Mouse (Mus musculus): ENCODE data around the gene Mymk. TPM values are rescaled to one million over a fixed set of nuclear protein-coding genes. Genes with fewer than 3 reads are reported as not detected.

The Mymk gene
- polyA plus RNA-seq, 2 experiments: not detected

- Histone ChIP-seq H3K4me2 (ENCODE audit: low read depth) (no peak overlapping the region), H3K9ac (replicated peaks) (no peak overlapping the region), H3K36me3 (replicated peaks; ENCODE audit: control insufficient read depth, insufficient read depth, low read depth) (no peaks in the 10 kb centered on the region), H3K27ac (no peak overlapping the region), H3K9me3 (ENCODE audit: control insufficient read depth, low read length) (no peaks in the 10 kb centered on the region), H3K4me1 (replicated peaks; ENCODE audit: control insufficient read depth in 2 of 2, insufficient read depth in 2 of 2, low read length in 1 of 2) (no peaks in the 10 kb centered on the region), H3K4me3 (ENCODE audit: insufficient read depth in 1 of 2, low read depth in 2 of 2, low read length in 2 of 2) (no peak overlapping the region), H3K27me3 (ENCODE audit: control insufficient read depth, insufficient read depth, low read length) (peaks cover 4% of the 10 kb centered on the region)
- WGBS (ENCODE audit: insufficient replicate concordance): 47% methylated on average over 10 of the region's 10 CpGs
- DNase-seq (ENCODE audit: low read depth in 3 of 3, low spot score in 3 of 3) (no peak), ATAC-seq (ENCODE audit: insufficient read depth) (no peak)
- TF ChIP-seq CTCF (IDR thresholded peaks at IDR 0.05; ENCODE audit: low read depth) (0 out of 2 replicates have a peak, but pooled peaks have one; percentile 22), EP300 (IDR thresholded peaks at IDR 0.05; ENCODE audit: low read depth) (no peak)
These were observed 5.8 kb upstream of the Mymk start for GRCm38 (mm10) chr2:27077655-27078244.

- 47% methylated on average over 3 of the region's 3 CpGs for WGBS (ENCODE audit: insufficient replicate concordance)
- DNase-seq (ENCODE audit: low read depth in 3 of 3, low spot score in 3 of 3): peak in 1 of 3 experiments; percentile 7
- no peak overlapping the region for H3K9ac ChIP-seq (replicated peaks)
These were observed 3.5 kb upstream of the Mymk start for GRCm38 (mm10) chr2:27075485-27075884.

GRCm38 (mm10) chr2:27074804-27075203 lies 2.8 kb upstream of the Mymk start:
- Histone ChIP-seq H3K27me3 (ENCODE audit: control insufficient read depth, insufficient read depth, low read length) (peaks cover 4% of the 10 kb centered on the region), H3K9ac (replicated peaks) (no peak overlapping the region), H3K4me1 (replicated peaks; ENCODE audit: control insufficient read depth in 2 of 2, insufficient read depth in 2 of 2, low read length in 1 of 2) (no peaks in the 10 kb centered on the region), H3K9me3 (ENCODE audit: control insufficient read depth, low read length) (no peaks in the 10 kb centered on the region), H3K36me3 (replicated peaks; ENCODE audit: control insufficient read depth, insufficient read depth, low read depth) (no peaks in the 10 kb centered on the region), H3K4me3 (ENCODE audit: insufficient read depth in 1 of 2, low read depth in 2 of 2, low read length in 2 of 2) (no peak overlapping the region), H3K27ac (no peak overlapping the region), H3K4me2 (ENCODE audit: low read depth) (no peak overlapping the region)
- WGBS (ENCODE audit: insufficient replicate concordance): 69% methylated on average over 4 of the region's 4 CpGs
- no peak for DNase-seq (ENCODE audit: low read depth in 3 of 3, low spot score in 3 of 3)
- ATAC-seq (ENCODE audit: insufficient read depth): no peak
- TF ChIP-seq CTCF (IDR thresholded peaks at IDR 0.05; ENCODE audit: low read depth) (no peak), EP300 (IDR thresholded peaks at IDR 0.05; ENCODE audit: low read depth) (no peak)

More at GRCm38 (mm10) chr2:27075485-27075884, 3.5 kb upstream of the Mymk start:
- H3K27ac ChIP-seq: no peak overlapping the region
- no peaks in the 10 kb centered on the region for H3K36me3 ChIP-seq (replicated peaks; ENCODE audit: control insufficient read depth, insufficient read depth, low read depth)
- no peaks in the 10 kb centered on the region for H3K4me1 ChIP-seq (replicated peaks; ENCODE audit: control insufficient read depth in 2 of 2, insufficient read depth in 2 of 2, low read length in 1 of 2)
- TF ChIP-seq EP300 (IDR thresholded peaks at IDR 0.05; ENCODE audit: low read depth) (no peak), CTCF (IDR thresholded peaks at IDR 0.05; ENCODE audit: low read depth) (peak; percentile 72)
- no peaks in the 10 kb centered on the region for H3K9me3 ChIP-seq (ENCODE audit: control insufficient read depth, low read length)
- H3K4me2 ChIP-seq (ENCODE audit: low read depth): no peak overlapping the region
- peaks cover 4% of the 10 kb centered on the region for H3K27me3 ChIP-seq (ENCODE audit: control insufficient read depth, insufficient read depth, low read length)
- no peak overlapping the region for H3K4me3 ChIP-seq (ENCODE audit: insufficient read depth in 1 of 2, low read depth in 2 of 2, low read length in 2 of 2)
- no peak for ATAC-seq (ENCODE audit: insufficient read depth)

- Histone ChIP-seq H3K27ac (no peak overlapping the region), H3K4me3 (ENCODE audit: insufficient read depth in 1 of 2, low read depth in 2 of 2, low read length in 2 of 2) (no peak overlapping the region)
These were observed 1.4 kb upstream of the Mymk start for GRCm38 (mm10) chr2:27073407-27073806.

GRCm38 (mm10) chr2:27071137-27071536 lies 842 bp downstream of the Mymk start:
- Histone ChIP-seq H3K4me2 (ENCODE audit: low read depth) (no peak overlapping the region), H3K27me3 (ENCODE audit: control insufficient read depth, insufficient read depth, low read length) (no peaks in the 10 kb centered on the region), H3K4me3 (ENCODE audit: insufficient read depth in 1 of 2, low read depth in 2 of 2, low read length in 2 of 2) (no peak overlapping the region), H3K27ac (no peak overlapping the region), H3K36me3 (replicated peaks; ENCODE audit: control insufficient read depth, insufficient read depth, low read depth) (no peaks in the 10 kb centered on the region), H3K9me3 (ENCODE audit: control insufficient read depth, low read length) (no peaks in the 10 kb centered on the region), H3K9ac (replicated peaks) (no peak overlapping the region), H3K4me1 (replicated peaks; ENCODE audit: control insufficient read depth in 2 of 2, insufficient read depth in 2 of 2, low read length in 1 of 2) (no peaks in the 10 kb centered on the region)
- DNase-seq (ENCODE audit: low read depth in 3 of 3, low spot score in 3 of 3) (no peak), ATAC-seq (ENCODE audit: insufficient read depth) (no peak)
- TF ChIP-seq EP300 (IDR thresholded peaks at IDR 0.05; ENCODE audit: low read depth): no peak
- no peak for TF ChIP-seq CTCF (IDR thresholded peaks at IDR 0.05; ENCODE audit: low read depth)
- WGBS (ENCODE audit: insufficient replicate concordance): 13% methylated on average over 4 of the region's 4 CpGs

More at GRCm38 (mm10) chr2:27073407-27073806, 1.4 kb upstream of the Mymk start:
- Histone ChIP-seq H3K27me3 (ENCODE audit: control insufficient read depth, insufficient read depth, low read length) (no peaks in the 10 kb centered on the region), H3K36me3 (replicated peaks; ENCODE audit: control insufficient read depth, insufficient read depth, low read depth) (no peaks in the 10 kb centered on the region), H3K4me1 (replicated peaks; ENCODE audit: control insufficient read depth in 2 of 2, insufficient read depth in 2 of 2, low read length in 1 of 2) (no peaks in the 10 kb centered on the region), H3K9ac (replicated peaks) (no peak overlapping the region), H3K4me2 (ENCODE audit: low read depth) (no peak overlapping the region), H3K9me3 (ENCODE audit: control insufficient read depth, low read length) (no peaks in the 10 kb centered on the region)
- TF ChIP-seq CTCF (IDR thresholded peaks at IDR 0.05; ENCODE audit: low read depth) (no peak), EP300 (IDR thresholded peaks at IDR 0.05; ENCODE audit: low read depth) (no peak)
- WGBS (ENCODE audit: insufficient replicate concordance): 47% methylated on average over 4 of the region's 4 CpGs
- no peak for DNase-seq (ENCODE audit: low read depth in 3 of 3, low spot score in 3 of 3)
- no peak for ATAC-seq (ENCODE audit: insufficient read depth)
